Mouse (Mus musculus): ENCODE data around the gene Arih1. TPM values are rescaled to one million over a fixed set of nuclear protein-coding genes. Genes with fewer than 3 reads are reported as not detected.

The Arih1 gene
- 165 TPM for polyA plus RNA-seq (2017; shearing (Covaris generic))

DNA sequence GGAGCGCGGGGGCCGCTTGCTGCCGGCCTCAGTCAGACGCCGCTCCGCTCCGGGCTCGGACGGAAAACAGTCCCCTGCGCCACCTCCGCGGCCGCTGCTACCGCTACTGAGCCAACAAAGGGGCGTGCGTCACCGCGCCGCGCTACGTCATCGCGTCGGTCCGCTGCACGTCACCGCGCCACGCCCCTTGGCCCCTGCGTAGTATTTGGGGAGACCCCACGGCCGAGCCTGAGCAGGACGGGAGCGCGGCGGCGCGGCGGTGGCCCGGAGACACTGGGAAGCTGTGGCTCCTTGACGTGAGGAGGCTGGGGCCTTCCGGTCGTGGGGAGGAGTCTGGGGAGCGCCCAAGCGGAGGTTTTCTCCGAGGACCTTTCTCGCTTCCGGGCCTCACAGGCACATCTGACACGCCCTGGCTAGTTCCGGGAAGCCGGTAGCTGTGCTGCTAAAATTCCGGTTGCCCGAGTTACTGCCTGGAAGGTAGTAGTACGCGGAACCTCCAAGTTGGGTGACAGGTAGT, at the start of gene Arih1:
TSS of gene Arih1 (minus strand) at position 70 of the 517 bp plus-strand sequence.

DNA sequence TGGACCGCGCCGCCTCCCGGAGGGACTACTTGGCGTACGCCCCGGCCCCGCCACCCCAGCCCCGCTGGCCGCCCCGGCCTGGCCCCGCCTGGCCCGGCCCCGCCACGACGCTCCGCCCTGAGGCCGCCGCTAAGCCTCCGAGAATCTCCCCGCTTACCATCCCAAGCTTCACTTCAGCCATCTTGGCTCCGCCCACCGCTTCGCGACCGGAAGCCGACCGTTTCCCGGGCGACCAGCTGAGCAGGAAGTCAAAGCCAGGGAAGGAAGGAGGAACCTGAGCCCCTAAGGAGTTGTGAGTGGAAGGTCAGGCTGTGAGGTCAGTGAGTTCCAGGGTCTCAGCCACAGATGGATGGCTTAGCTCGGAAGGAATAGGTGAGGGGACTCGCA, 133.2 kb downstream of the Arih1 start, which contains the start of gene Bbs4:
TSS of gene Bbs4 (minus strand) at position 256 of the 387 bp plus-strand sequence.

Other genes with a start within 250 kb of the Arih1 start
- gene Adpgk, start 195.1 kb downstream of the Arih1 start, polyA plus RNA-seq (2017; shearing (Covaris generic)): 35.7 TPM
- 6.1 TPM for gene Bbs4, start 133.1 kb downstream of the Arih1 start, polyA plus RNA-seq (2017; shearing (Covaris generic))
- gene Hexa, start 52.9 kb upstream of the Arih1 start, polyA plus RNA-seq (2017; shearing (Covaris generic)): 31.1 TPM
- gene Tmem202, start 53.2 kb upstream of the Arih1 start, polyA plus RNA-seq (2017; shearing (Covaris generic)): not detected
- not detected for gene Celf6, start 91.3 kb upstream of the Arih1 start, polyA plus RNA-seq (2017; shearing (Covaris generic))
- gene Parp6, start 130.7 kb upstream of the Arih1 start, polyA plus RNA-seq (2017; shearing (Covaris generic)): 38.4 TPM
- gene Pkm, start 169.8 kb upstream of the Arih1 start, polyA plus RNA-seq (2017; shearing (Covaris generic)): 602 TPM
- not detected for gene Gramd2, start 193.5 kb upstream of the Arih1 start, polyA plus RNA-seq (2017; shearing (Covaris generic))